Mouse (Mus musculus): ENCODE data around the gene Zfp800.

Zfp800 gene

DNA sequence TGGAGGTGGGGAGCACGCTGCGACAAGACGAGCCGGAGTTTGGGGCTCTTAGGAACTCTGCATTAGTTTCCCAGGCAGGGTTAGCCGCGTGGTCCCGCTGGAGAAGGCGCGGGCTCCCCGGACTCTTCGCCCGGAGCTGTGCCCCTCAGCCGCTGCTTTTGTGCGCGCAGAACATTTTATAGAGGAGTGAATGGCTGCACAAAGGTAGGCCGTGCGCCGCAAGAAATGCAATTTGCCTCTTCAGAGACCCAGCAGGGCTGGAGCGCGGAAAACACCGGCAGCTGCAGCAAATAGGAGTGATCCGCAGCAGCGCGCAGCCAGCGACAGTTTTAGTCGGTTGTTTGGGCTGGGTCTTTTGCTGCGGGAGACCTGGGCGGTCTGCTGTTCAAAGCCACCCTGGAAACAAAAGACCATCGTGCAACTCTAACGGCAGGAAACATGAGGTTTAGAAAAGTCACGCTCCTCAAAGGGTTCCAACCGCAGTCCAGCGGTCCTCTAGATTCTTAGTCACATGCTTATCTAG lies at the start of gene Zfp800:
Zfp800 (minus strand) TSS at position 325 of the 523 bp plus-strand sequence.
- DNase-seq (ENCODE audit: low read depth, low spot score), result no peak

DNA sequence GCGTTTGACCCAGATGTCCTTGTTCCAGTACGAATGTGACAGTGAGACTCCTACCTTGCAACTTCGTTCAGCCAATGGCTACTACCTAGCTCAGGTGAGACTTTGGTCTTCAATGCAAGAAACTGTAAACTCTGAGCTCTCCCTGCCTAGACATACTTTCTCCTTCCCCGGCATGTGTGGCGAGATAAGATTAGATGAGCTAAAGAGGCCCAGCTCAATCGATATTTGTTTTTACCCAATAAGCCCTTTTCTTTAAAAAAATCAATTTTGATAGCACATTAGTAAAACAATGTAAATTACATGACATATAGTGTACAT lies 33.7 kb upstream of the Zfp800 start:
- DNase-seq (ENCODE audit: low read depth, low spot score), result no peak

DNA sequence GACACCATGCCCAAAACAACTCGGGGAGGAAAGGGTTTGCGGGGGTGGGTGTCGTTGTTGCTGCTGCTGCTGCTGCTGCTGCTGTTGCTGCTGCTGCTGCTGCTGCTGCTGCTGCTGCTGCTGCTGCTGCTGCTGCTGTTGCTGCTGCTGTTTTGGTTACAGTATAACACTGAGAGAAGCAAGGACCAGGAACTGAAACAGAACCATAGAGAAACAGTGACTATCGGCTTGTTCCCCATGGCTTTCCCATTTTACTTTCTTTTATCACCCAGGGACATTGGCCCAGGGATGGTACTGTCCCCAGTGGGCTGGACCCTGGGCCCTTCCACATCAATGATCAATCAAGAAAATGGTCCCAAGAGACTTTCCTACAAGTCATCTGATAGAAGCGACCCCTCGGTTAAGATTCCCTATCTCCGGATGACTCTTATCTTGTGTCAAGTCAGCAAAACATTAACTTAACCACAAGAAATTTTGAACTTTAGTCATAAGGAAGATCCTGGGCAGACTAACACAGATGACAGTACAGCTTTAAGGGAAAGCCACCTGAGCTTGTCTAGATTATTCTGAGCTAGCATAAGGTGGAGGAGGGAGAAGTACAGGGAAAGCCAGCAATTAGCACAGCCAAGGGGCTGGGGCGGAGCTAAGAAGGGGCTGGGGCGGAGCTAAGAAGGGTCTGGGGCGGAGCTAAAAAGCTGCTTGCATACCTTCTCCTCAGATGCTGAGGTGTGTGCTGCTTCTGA lies 33.2 kb upstream of the Zfp800 start:
- DNase-seq (ENCODE audit: low read depth, low spot score), result no peak

DNA sequence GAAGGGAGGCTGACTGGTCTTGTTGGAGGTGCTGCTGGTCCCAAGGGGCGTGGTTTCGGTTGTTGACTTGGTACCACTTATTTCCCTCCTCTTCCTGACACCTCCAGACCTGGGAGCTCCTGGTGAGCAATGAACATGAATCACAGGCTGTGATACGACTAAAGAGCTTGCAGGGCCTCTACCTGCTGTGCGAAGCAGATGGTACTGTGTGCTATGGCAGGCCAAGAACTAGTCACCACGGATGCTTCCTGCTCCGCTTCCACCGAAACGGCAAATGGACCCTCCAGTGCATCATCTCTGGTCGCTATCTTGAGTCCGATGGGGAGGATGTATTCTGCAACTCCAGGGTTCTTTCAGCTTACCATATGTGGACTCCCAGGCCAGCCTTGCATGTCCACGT lies 32.1 kb upstream of the Zfp800 start:
- no peak for DNase-seq (ENCODE audit: low read depth, low spot score)

DNA sequence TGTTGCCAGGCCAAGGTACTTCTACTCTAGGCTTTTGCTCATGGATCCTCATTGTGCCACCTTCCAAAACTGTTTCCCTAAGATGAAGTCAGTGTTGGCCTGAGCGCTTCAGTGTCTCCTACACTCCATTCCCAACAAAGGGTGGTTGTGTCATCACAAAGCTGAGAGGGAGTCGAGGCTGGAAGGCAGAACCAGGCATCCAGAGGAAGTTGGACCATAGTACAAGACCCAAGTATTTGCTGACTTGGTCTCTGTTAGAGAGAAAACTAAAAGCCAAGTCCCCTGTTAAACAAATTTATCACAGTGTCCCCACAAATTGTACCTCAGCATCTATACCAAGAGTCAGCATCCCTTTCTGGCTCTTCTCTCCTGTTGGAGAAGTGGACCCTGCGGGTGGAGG lies 30.5 kb upstream of the Zfp800 start, which contains the start of gene Gcc1:
Gcc1 (minus strand) TSS at position 101 of the 400 bp plus-strand sequence.
- no peak for DNase-seq (ENCODE audit: low read depth, low spot score)

DNA sequence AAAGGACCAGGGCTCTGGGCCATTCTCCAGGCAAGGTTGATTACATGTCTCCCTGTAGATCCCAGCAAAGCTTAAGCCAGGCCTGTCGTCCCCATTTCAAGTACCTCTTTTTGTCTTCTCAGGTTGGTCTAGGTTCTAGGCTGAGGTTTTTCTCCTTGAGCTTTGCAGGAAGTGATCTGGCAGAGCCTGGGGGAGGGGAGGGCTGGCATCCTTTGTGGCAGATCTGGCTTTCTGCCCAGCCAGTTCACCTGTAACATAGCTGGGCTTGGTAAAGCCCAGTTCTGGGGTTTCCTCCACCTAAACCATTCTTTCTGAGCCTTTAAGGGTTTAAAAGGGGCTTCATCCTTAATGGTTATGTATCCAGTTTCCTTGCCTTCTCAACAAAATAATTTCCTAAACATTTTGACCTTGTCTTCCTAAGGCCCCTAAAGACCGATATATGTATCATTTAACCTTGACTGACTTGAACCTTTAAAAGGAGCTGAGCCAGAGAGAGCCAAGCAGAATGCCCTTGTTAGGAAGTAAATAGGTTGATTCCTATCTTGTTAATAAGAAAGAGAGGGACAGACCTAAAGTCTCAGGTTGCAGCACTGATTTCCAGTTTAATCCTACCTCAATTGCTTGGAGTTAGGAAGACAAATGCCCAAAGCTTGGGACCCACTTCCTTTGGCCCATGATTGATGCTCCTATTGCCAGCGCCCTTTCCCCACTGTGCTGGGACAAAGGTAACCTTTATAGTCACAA lies 29.5 kb upstream of the Zfp800 start, which contains the start of gene Fscn3:
Fscn3 (plus strand) TSS at position 694 of the 744 bp plus-strand sequence.
- DNase-seq (ENCODE audit: low read depth, low spot score), result no peak

DNA sequence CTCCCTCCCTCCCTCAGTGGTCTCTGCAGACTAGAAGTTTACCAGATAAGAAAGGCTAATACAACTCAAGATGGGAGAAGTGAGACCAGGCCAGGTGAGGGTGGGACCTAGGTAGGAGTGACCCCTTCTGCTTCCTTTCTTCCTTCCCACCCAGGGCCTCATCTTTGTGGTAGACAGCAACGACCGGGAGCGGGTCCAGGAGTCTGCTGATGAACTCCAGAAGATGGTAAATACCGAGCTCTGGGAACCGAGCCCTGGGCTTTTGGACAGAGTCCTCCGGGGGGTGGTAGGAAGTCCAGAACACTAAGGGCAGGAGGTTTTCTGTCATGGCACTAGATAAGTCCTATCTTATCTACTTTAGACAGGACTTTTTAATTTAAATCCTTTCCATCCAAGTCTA lies 27.2 kb upstream of the Zfp800 start:
- DNase-seq (ENCODE audit: low read depth, low spot score), result no peak

DNA sequence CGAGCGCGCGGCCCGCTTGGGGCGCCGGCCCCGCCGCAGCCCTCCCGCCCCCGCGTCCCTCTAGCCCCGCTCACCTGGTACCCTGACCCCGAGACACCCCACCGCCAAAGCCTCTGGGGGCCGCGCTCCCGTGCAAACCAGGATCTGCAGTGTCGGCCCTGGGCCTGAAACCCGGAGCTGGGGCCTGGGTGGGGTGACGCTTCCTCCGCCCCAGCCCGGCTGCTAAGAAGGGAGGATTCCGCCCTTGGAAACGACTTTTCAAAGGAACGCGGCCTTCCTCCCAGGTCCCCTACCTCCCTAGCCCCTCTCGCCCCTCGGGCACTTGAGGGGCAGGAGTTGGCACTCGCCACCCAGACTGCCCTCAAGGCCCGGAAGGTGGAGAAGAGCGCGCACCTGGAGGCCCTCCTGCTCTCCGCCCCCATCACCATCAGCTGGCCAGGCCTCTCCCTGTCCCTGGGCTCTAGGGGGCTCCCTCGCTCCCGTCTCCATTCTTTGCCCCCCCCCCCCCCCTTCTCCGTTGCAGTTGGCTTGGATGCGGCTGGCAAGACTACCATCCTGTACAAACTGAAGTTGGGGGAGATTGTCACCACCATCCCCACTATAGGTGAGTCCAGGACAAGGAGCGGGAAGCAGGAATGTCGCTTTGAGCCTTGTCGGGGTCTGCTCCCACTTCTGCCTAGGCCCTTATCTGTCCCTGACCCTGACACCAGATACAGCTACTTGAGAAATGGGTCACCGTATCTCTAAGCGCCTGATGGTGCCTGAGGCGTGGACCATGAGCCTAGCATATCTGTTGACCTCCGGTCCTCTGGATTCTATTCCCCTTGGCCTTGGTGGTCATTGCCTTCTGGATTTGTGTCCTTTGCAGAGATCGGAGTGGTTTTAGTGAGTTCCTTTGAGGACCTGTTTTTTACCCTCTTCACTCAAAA lies 26.2 kb upstream of the Zfp800 start:
- DNase-seq (ENCODE audit: low read depth, low spot score), result peak; percentile 17

DNA sequence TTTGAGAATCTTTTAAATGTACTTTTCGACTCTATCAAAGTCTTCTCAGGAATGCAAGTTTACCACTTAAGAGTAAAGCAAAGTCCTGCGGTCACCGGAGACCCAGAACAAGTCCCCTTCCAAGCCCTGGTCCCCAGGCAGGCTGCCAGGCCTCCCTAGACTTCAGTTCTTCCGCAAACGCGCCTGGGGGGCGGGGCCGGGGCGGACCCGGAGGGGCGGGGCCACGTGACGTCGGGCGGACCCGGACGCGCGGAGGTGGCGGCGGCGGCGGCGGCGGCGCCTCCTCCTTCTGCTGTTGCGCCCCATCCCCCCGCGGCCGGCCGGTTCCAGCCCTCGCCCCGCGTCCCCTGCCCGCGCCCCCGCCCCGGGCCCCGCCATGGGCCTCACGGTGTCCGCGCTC lies 25.5 kb upstream of the Zfp800 start, which contains the start of gene Arf5:
Arf5 (plus strand) TSS at position 248 of the 400 bp plus-strand sequence.
- peak; percentile 77 for DNase-seq (ENCODE audit: low read depth, low spot score)

DNA sequence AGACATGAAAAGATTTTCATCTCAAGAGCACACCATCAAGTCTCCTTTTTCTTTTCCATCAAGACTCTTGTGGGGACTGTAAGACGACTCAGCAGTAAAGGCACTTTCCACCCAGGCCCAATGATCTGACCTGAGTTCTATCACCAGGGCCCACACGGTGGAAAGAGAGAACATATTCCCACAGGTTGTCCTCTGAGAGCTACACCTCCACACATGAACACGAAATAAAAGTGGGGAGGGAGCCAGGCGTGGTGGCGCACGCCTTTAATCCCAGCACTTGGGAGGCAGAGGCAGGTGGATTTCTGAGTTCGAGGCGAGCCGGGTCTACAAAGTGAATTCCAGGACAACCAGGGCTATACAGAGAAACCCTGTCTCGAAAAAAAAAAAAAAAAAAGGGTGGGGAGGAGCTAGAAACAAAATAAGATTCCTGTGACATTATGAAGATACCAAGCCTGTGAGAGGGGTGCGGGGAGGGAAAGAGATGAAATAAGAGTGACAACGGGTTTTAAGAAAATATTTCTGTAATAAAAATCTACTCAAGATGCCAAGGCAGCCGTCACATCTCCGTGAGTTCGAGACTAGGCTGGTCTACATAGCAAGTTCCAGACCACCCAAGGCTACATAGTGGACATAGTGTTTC lies 25.0 kb upstream of the Zfp800 start:
- no peak for DNase-seq (ENCODE audit: low read depth, low spot score)

DNA sequence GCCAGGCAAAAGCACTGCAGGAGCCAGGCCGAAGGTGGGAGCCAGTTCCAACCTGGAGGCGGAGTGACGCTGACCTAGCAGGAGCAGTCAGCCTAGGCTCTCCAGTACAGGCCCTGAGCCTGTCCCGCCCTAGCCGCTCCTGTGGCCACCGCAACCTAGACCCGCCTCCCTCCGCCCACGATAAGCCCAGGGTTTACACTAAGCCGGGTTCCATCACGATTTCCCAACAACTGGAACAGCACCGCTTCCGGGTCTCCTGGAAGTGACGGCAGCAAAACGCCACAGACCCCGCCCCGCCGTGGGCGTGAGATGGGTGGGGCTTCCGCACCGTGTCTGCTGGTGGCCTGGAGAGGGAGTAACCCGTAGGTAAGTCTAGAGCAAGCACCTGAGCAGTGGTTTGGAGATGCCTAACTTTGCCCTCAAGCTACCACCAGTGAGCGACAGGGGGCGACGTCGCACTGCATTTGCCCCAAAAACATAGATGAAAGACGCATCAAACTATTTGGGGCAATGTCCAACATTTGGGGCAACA lies 23.7 kb upstream of the Zfp800 start:
- peak; percentile 89 for DNase-seq (ENCODE audit: low read depth, low spot score)

DNA sequence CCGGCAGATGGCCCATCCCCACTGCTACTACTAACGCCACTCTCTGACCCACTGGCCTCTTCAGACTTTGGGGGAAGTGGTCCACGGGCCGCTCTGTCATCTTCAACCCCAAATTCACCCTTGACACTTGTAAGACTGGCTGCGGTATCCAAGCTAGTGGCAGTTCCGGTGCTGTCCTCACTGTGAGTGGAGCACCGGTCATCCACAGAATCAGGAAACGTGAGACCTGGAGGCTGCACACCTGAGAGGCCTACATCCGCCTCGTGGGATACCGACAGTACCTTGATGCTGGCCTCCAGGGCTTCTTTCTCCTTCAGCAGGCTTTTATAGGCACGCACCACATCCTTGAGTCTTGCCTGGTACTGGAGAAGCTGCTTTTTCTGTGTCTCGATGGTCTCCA lies 23.1 kb upstream of the Zfp800 start:
- no peak for DNase-seq (ENCODE audit: low read depth, low spot score)

DNA sequence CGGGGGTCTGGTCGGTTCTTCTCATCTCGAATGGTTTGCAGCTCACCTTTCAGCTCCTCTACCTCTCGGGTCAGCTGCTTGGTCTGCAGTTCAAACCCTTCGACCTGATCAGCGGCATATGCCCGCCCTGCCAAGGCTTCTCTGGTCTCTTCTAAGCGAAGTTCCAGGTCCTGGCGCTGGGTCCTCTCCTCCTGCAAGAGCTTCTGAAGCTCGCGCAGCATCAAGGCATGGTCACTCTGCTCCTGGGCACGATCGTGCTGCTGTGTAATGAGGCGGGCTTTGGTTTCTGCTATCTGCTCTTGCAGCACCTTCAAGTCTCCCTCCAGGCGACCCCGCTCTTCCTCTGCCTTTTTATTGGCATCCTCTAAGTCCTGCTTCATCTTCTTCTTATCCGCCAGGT lies 22.6 kb upstream of the Zfp800 start:
- DNase-seq (ENCODE audit: low read depth, low spot score), result no peak

DNA sequence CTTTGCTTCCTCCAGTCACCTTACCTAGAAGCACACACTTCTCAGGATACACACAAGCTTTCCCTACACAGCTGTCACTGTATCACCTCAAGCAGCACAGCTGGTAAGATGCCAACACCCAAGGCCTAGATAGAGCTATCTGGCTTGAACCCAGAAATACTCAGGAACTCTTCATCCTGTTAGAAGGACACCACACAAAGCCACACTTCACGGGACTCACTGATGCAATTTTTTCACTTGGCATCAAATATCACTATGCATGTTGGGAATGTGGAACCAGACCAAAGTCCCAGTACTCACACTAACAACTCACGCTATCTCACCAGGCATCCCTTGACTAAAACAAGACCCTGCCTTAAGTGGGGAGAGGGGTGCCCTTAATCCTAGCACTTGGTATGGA lies 21.9 kb upstream of the Zfp800 start:
- DNase-seq (ENCODE audit: low read depth, low spot score), result no peak

DNA sequence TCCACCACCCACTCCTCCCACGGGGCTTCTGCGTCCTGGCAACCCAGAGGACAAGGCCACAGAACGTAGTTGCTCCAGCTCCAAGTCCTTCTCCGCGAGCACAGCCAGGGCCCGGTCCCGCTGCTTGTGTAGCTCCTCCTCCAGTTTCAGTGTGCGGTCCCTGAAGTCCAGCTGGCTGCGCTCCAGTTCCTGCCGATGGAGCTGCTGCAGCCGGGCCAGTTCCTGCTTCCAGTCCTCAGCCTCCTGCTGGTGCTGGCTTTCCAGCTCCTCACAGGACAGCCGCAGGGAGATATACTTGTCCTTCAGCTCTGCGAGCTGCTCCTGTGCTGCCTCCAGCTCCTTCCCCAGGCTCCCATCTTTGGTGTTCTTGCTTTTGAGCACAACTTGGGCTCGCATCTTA lies 20.6 kb upstream of the Zfp800 start:
- peak; percentile 82 for DNase-seq (ENCODE audit: low read depth, low spot score)

DNA sequence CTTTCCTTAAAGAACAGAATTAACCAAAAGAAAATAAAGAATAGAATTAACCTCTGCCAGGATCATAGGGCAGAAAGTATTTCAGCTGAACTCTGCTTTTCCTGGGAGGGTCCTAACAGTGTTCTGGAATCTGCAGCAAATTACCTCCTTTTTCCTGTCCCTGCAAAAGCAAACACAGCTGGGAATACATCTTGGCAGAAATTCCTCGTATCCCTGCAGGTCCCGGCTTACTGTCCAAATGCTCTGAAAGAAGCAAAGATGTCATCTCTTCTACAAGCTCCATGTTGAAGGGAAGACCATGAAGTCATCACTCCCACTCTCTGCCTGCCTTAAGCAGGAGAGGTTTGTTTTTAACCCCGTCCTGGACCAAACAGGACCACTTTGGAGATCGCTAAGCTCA lies 19.2 kb upstream of the Zfp800 start:
- DNase-seq (ENCODE audit: low read depth, low spot score), result no peak

DNA sequence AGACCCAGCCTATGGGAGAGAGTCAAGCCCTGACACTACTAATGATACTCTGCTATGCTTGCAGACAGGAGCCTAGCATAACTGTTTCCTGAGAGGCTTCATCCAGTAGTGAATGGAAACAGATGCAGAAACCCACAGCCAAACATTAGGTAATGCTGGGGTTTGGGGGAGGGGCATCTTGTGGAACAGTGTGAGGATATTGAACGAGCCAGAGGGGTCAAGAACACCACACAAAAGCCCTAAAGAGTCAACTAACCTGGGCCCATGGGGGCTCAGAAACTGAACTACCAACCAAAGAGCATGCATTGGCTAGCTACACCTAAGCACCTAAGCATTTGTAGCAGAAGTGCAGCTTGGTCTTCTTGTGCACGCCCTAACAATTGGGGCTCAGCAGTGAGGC lies 13.4 kb upstream of the Zfp800 start:
- DNase-seq (ENCODE audit: low read depth, low spot score), result no peak

DNA sequence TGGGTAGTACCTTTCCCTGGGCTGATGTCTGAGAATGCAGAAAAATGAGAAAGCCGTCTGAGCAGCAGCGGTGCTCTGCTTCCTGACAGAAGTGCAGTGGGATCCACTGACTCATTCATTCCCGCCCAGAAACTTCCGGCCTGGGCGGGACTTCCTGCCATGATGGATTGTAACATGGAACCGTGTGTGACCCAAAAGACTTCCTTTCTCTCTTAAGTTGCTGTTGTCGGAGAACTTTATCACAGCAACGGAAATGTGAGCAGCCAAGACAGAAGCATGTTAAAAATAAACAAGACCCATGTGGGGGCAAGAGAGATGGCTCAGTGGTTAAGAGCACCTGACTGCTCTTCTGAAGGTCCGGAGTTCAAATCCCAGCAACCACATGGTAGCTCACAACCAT lies 12.2 kb upstream of the Zfp800 start:
- no peak for DNase-seq (ENCODE audit: low read depth, low spot score)

DNA sequence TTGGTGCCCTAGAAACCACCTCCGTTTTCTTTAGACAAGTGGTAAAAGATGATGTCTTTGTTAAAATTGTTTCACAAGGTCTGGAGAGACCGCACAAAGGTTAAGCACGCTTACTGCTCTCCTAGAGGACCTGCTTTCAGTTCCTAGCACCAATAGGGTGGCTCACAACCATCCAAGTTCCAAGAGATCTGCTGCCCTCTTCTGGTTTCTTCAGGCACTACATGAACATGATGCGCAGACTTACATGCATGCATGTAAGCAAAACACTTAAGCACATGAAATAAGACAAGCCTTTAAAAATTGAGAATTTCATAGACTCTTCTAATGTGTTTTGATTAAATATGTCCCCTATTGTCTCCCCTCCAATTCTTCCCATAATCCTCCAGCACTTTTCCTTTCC lies 2.0 kb upstream of the Zfp800 start:
- DNase-seq (ENCODE audit: low read depth, low spot score), result no peak

DNA sequence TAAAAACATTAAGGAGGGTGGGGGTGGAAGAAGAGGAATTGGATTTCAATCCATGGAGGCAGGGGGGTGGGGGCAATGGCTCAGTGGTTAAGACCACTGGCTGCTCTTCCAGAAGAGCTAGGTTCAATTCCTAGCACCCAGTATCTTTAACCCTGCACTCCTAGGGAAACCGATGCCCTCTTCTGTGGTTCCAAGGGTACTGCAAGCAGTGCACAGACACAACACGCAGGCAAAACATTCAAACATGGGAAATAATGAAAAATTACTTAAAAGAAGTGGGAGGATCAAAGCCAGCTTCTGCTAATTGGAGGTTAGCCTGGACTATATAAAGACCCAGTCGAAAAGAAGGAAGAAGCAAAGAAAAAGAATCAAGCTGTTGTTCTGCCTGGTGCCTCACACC lies 921 bp upstream of the Zfp800 start:
- DNase-seq (ENCODE audit: low read depth, low spot score), result no peak

DNA sequence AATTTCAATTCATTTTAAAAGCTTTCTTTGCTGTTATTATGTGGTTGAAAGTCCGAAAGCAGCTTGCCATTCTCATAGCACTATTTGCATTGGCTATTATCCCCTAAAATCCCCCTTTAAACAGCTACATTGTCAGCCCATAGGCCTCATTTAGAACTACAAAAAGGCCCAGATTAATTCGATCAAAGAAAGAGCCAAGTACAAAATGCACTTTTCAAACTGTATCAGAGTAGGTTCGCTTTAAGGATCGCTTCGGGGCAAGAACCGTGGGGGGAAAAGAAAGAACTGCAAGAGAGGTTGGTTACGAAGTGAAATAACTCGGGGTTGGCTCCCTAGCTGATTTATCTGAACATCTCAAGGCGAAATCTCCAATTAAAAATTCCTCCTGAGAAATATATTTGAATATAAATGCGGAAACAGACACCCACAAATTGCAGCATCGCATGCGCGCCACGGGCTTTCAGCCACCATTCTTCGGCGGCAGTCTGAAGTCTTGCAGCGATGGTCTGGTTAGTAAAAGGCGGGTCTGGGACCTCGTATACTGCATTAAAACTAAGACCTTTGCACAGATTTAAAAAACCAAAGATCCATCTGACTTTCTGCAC lies 850 bp downstream of the Zfp800 start:
- no peak for DNase-seq (ENCODE audit: low read depth, low spot score)

Measured in skeletal muscle tissue, adult 2 months (tissue).